Mouse (Mus musculus) megakaryocyte, embryonic 14.5 days (primary cell): ENCODE measurements around the gene Nudt12. TPM values are rescaled to one million over a fixed set of nuclear protein-coding genes. Genes with fewer than 3 reads are reported as not detected.

ENCODE experiments used
- H3K27me3 ChIP-seq: replicated peaks from 2 replicates; pipeline ENCODE3; 2012; ENCODE audit warnings: inconsistent platforms
- H3K36me3 ChIP-seq: replicated peaks from 2 replicates; pipeline ENCODE3; 2012; ENCODE audit warnings: low read length, inconsistent platforms, mixed read lengths
- H3K4me1 ChIP-seq: 2 replicates; pipeline ENCODE4 v1.6.1; 2012; ENCODE audit warnings: inconsistent platforms
- H3K4me3 ChIP-seq: replicated peaks from 2 replicates; pipeline ENCODE3; 2012; ENCODE audit warnings: moderate library complexity, mild to moderate bottlenecking, inconsistent platforms
- H3K9me3 ChIP-seq: 2 replicates; pipeline ENCODE4 v1.6.1; 2012; ENCODE audit warnings: inconsistent platforms
- FLI1 ChIP-seq: IDR thresholded peaks from 2 replicates; pipeline ENCODE4 v1.6.1; 2012; ENCODE audit warnings: low read length, inconsistent platforms, mixed read lengths
- GATA1 ChIP-seq: IDR thresholded peaks from 3 replicates; pipeline ENCODE4 v1.6.1; 2012; ENCODE audit warnings: mixed read lengths, low read length, inconsistent platforms, borderline replicate concordance
- polyA plus RNA-seq: library from polyadenylated mRNA; stranded (reverse); fragments of >175 nt; gene quantifications from 2 replicates; pipeline ENCODE4 v1.2.3, GENCODE M21; 2012; ENCODE audit warnings: low replicate concordance; ENCODE audit not compliant: insufficient read depth

Gene Nudt12
- 0.57 TPM in 1 of 2 replicates, not detected in the other for polyA plus RNA-seq

GRCm38 (mm10) chr17:59013091-59013459 is at the start of gene Nudt12:
Gene Nudt12, minus strand, starts transcription at chr17:59013372.
- Histone ChIP-seq H3K27me3 (no peaks in the 10 kb centered on the region), H3K9me3 (no peaks in the 10 kb centered on the region), H3K4me3 (peak within 1 kb of the TSS; percentile 94), H3K4me1 (peaks cover 9% of the 10 kb centered on the region; the same call in 1 of the 2 replicates), H3K36me3 (peaks cover 13% of the 10 kb centered on the region)
- TF ChIP-seq FLI1 (no peak), GATA1 (no peak)

DNA sequence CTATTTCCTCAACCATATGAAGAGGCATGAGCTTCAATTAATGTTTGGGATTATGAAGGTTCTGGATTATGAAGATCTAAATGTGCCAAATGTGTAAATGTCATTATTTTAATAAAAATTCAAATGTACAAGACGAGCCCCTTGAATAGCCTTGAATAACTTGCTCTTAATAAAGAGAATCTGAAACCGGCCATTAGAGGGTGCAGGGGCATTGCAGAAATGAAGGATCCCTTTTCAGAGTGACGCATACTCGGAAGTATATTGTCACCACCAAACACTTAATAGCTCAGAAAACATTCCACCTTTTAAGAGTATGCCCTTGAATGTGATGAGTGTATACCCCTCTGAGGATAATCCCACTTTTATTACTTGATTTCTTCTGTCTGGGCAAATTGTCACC is 40.1 kb upstream of the Nudt12 start:
- no peaks in the 10 kb centered on the region for H3K36me3 ChIP-seq
- H3K27me3 ChIP-seq = no peaks in the 10 kb centered on the region
- no peaks in the 10 kb centered on the region for H3K4me1 ChIP-seq
- TF ChIP-seq FLI1 (no peak), GATA1 (no peak)
- H3K4me3 ChIP-seq = no peak overlapping the region
- no peaks in the 10 kb centered on the region for H3K9me3 ChIP-seq

DNA sequence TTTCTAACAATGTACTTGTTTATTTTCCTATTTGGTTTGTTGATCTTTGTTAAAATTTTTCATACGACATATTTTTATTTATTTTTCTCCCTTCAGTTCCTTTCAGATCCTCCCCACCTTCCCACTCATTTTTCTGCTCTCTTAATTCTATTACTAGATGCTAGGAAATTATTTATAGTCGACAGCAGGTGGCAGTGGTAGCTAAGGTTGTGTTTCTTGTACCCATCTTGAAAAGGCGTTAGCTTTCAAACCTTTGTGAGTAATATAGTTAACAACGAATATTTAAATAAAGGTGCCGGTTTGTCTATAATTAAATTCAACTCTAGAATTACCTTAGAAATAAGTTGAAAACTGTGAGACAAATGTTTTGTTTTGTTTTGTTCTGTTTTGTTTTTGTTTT is 26.6 kb upstream of the Nudt12 start:
- H3K36me3 ChIP-seq = no peaks in the 10 kb centered on the region
- no peaks in the 10 kb centered on the region for H3K4me1 ChIP-seq
- H3K4me3 ChIP-seq = no peak overlapping the region
- no peaks in the 10 kb centered on the region for H3K27me3 ChIP-seq
- TF ChIP-seq GATA1 (no peak), FLI1 (no peak)
- no peaks in the 10 kb centered on the region for H3K9me3 ChIP-seq

- Histone ChIP-seq H3K27me3 (no peaks in the 10 kb centered on the region), H3K4me3 (no peak overlapping the region), H3K36me3 (no peaks in the 10 kb centered on the region), H3K4me1 (no peaks in the 10 kb centered on the region), H3K9me3 (no peaks in the 10 kb centered on the region)
- TF ChIP-seq GATA1 (no peak), FLI1 (no peak)
Observed at GRCm38 (mm10) chr17:59033445-59033844, 20.3 kb upstream of the Nudt12 start.

DNA sequence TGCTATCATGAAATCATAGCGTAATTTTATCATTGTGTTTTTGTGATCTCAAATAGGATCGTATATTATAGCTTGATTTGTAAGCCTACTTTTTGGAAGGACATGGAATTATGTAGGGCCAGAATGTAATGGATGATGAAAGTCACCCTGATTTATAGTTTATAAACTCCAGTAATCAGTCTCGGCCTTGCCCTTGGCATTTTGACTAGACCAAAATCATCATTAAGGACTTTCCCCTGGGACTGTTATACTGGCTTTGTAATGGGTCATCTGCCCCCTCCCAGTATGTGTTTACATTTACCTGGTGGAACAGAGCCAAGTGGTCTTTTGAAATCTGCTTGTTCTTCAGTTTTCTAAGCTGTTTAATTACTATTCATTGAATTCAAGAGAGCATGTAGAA is 13.2 kb upstream of the Nudt12 start:
- Histone ChIP-seq H3K9me3 (no peaks in the 10 kb centered on the region), H3K4me3 (no peak overlapping the region), H3K27me3 (no peaks in the 10 kb centered on the region), H3K36me3 (no peaks in the 10 kb centered on the region), H3K4me1 (no peaks in the 10 kb centered on the region)
- no peak for TF ChIP-seq FLI1
- no peak for TF ChIP-seq GATA1

GRCm38 (mm10) chr17:59024502-59024901 is 11.3 kb upstream of the Nudt12 start:
- no peak for TF ChIP-seq FLI1
- TF ChIP-seq GATA1 = no peak
- Histone ChIP-seq H3K36me3 (no peaks in the 10 kb centered on the region), H3K9me3 (no peaks in the 10 kb centered on the region), H3K4me3 (no peak overlapping the region), H3K4me1 (no peaks in the 10 kb centered on the region), H3K27me3 (no peaks in the 10 kb centered on the region)

DNA sequence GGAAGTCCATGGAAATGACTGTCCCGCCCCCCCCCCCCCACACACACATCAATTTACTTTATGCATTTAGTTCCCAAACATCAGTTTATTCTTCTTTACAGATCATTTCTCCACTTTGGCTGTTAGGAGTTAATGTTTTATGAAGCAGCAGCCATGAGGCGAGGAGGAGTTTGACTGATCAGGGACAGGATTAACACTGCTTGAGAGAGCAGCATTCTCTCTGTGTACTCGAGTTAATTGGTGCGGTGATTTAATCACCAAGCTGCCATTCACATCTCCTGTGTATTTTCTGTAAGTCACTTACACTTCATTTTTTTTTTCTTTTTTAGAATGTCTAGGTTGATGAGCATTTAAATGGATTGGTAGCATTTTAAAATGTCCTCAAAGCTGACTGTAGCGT is 10.8 kb upstream of the Nudt12 start:
- Histone ChIP-seq H3K27me3 (no peaks in the 10 kb centered on the region), H3K4me1 (no peaks in the 10 kb centered on the region), H3K4me3 (no peak overlapping the region), H3K36me3 (no peaks in the 10 kb centered on the region), H3K9me3 (no peaks in the 10 kb centered on the region)
- TF ChIP-seq FLI1 (no peak), GATA1 (no peak)

DNA sequence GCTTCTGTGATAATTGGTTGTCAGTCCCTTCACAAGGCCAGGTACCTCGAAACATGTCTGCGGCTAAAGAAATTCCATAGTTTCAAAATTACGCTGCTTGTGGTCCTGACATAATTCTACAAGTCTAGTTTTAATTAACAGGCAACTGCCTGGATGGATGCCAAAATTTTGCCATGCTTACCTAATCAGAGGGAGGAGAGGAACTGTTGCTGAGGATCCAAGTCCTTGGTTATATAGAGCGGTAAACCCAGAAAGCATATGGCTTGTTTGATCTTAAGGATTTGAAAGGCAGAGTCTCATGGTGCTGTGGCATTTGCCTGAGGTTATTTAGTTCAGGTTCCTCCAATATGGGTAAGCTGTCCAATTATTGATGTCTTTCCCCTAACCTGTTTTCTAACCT is 5.5 kb upstream of the Nudt12 start:
- TF ChIP-seq GATA1 (no peak), FLI1 (no peak)
- Histone ChIP-seq H3K36me3 (no peaks in the 10 kb centered on the region), H3K27me3 (no peaks in the 10 kb centered on the region), H3K4me1 (no peaks in the 10 kb centered on the region), H3K9me3 (no peaks in the 10 kb centered on the region), H3K4me3 (no peak overlapping the region)

- Histone ChIP-seq H3K9me3 (no peaks in the 10 kb centered on the region), H3K4me3 (peak overlapping the region; percentile 94), H3K27me3 (no peaks in the 10 kb centered on the region), H3K4me1 (peaks cover 9% of the 10 kb centered on the region; the same call in 1 of the 2 replicates), H3K36me3 (peaks cover 15% of the 10 kb centered on the region)
- TF ChIP-seq GATA1 (no peak), FLI1 (no peak)
Observed at GRCm38 (mm10) chr17:59012421-59013090, 616 bp downstream of the Nudt12 start.

DNA sequence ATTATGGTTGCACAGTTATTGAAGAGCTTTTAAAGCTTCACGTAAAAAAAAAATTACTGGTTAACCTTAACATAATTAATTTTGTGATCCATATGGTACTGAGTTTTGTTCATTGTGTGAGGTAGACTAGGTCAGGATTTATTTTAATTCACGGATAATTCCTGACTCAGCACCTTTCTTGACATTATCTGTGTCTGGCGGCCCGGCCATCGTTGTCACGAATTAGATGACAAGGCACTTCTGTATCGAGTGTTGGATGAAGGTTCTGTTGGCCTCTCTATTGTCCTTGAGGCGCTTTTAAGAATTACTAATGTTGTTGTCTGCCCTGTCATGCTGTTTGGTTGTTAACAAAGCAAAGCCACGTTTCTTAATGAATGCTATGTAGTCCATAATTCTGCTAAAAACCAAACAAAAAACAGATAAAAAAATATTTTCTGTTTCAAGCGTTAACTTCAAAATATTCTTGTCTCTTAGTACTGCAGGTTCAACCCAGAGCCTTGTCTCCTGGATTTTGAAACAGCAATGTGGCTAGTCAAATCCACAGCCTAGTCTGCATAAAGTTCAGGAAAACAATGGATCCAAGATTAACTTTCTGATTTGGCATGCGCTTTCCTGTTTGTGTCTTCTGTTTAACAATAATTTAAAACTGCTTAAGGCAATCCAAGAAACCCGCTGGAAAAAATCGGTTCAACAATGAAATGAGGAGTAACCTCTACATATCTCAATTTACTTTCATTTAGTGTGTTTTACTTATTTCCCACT is 1.4 kb downstream of the Nudt12 start:
- Histone ChIP-seq H3K4me3 (no peak overlapping the region), H3K27me3 (no peaks in the 10 kb centered on the region), H3K9me3 (no peaks in the 10 kb centered on the region)

More for the DNA sequence above, 1.4 kb downstream of the Nudt12 start:
- no peak for TF ChIP-seq GATA1
- TF ChIP-seq FLI1 = no peak
- H3K36me3 ChIP-seq = peaks cover 22% of the 10 kb centered on the region
- H3K4me1 ChIP-seq = peaks cover 9% of the 10 kb centered on the region; the same call in 1 of the 2 replicates
